Mouse (Mus musculus) central nervous system, embryonic 18 days (tissue): ENCODE measurements around the gene Neurod6. TPM values are rescaled to one million over a fixed set of nuclear protein-coding genes. Genes with fewer than 3 reads are reported as not detected.

Source experiments
- polyA plus RNA-seq: library from polyadenylated mRNA; depleted of rRNA; stranded (reverse); fragments of >200 nt; gene quantifications from 2 replicates; pipeline ENCODE4 v1.2.3, GENCODE M21; 2012; rRNA removed

Gene Neurod6
- 202 and 242 TPM in 2 replicates for polyA plus RNA-seq

DNA sequence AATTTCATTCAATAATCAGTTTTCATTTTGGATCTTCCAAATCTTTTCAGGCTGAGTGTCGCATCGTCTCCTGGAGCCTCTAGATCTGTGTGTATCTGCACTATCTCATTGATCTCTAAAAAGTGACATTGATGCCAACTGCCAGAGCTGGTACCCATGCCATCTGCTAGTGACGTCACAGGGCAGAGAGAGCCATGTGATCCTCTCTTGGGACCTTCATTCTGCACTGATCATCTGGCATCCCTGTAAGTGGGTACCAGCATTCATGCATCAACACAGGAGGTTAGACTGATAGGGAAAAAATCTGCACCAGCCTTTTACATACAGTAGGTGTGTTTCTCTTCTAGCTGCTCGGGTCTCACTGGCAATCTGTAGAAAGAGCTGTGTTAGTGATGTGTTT lies at the start of gene Neurod6:
Gene Neurod6, minus strand, starts transcription at position 290 of the 400 bp plus-strand sequence.

Other genes starting within 250 kb of the Neurod6 start
- gene Adcyap1r1, start 229.3 kb downstream of the Neurod6 start, polyA plus RNA-seq = 68.3 and 68.9 TPM in 2 replicates
- 1.1 and 1.2 TPM in 2 replicates for gene Itprid1, start 155.6 kb upstream of the Neurod6 start, polyA plus RNA-seq